Mouse (Mus musculus): ENCODE measurements around the gene Ccdc58. TPM values are rescaled to one million over a fixed set of nuclear protein-coding genes. Genes with fewer than 3 reads are reported as not detected.
"Not testable (repeated sequence)": the region's sequence is repeated elsewhere in the genome, so short reads cannot be mapped to it uniquely, and the experiment has no call there.

The Ccdc58 gene
- polyA plus RNA-seq, 1 experiment from 2014 or later = 90.6 TPM

- no peak for DNase-seq (ENCODE audit: low read depth, low spot score)
- CTCF ChIA-PET = interaction anchor here (1.1 kb wide), 1 partner anchor 15 kb away, joined by 4 read pairs; no protein-coding TSS in a partner anchor
- POLR2A ChIA-PET = no interaction called here
- no peak for ATAC-seq
- TF ChIP-seq CTCF (IDR thresholded peaks at IDR 0.05) = no peak
- no peaks in the 10 kb centered on the region for H3K27me3 ChIP-seq
- in situ Hi-C loops (cut with MboI; ENCODE audit: low pct_unique_long_range_greater_than_20kb) = loop anchor here (25.0 kb wide), 2 partner anchors 738 to 938 kb away; partner anchors contain the start of gene Polq
Observed at GRCm38 (mm10) chr16:36074772-36075171, 3.3 kb downstream of the Ccdc58 start.

GRCm38 (mm10) chr16:36079916-36080315, 8.4 kb downstream of the Ccdc58 start:
- CTCF ChIA-PET = interaction anchor here (4.2 kb wide), 1 partner anchor 10 kb away, joined by 13 read pairs; no protein-coding TSS in a partner anchor

GRCm38 (mm10) chr16:36087846-36088245, 16.4 kb downstream of the Ccdc58 start:
- POLR2A ChIA-PET = no interaction called here
- in situ Hi-C loops (cut with MboI; ENCODE audit: low pct_unique_long_range_greater_than_20kb) = loop anchor here (25.0 kb wide), 2 partner anchors 724 to 924 kb away; partner anchors contain the start of gene Polq
- CTCF ChIA-PET = interaction anchor here (1.1 kb wide), 1 partner anchor 16 kb away, joined by 3 read pairs; no protein-coding TSS in a partner anchor
- no peaks in the 10 kb centered on the region for H3K27me3 ChIP-seq
- ATAC-seq (no peak), DNase-seq (ENCODE audit: low read depth, low spot score) (no peak)
- no peak for TF ChIP-seq CTCF (IDR thresholded peaks at IDR 0.05)

More at GRCm38 (mm10) chr16:36079916-36080315, 8.4 kb downstream of the Ccdc58 start:
- DNase-seq (ENCODE audit: low read depth, low spot score) (no peak), ATAC-seq (no peak)
- no peak for TF ChIP-seq CTCF (IDR thresholded peaks at IDR 0.05)
- in situ Hi-C loops (cut with MboI; ENCODE audit: low pct_unique_long_range_greater_than_20kb) = loop anchor here (25.0 kb wide), 2 partner anchors 732 to 932 kb away; partner anchors contain the start of gene Polq
- H3K27me3 ChIP-seq = no peaks in the 10 kb centered on the region
- POLR2A ChIA-PET = no interaction called here

- DNase-seq (ENCODE audit: low read depth, low spot score) (no peak), ATAC-seq (no peak)
- CTCF ChIA-PET = interaction anchor here (1.0 to 2.1 kb wide), 4 partner anchors 9 to 20 kb away, joined by 3 to 13 read pairs (median 4); no protein-coding TSS in a partner anchor
- no peaks in the 10 kb centered on the region for H3K27me3 ChIP-seq
- POLR2A ChIA-PET = interaction anchor here (1.0 kb wide), 1 partner anchor 20 kb away, joined by 3 read pairs; no protein-coding TSS in a partner anchor
- no peak for TF ChIP-seq CTCF (IDR thresholded peaks at IDR 0.05)
- in situ Hi-C loops (cut with MboI; ENCODE audit: low pct_unique_long_range_greater_than_20kb) = loop anchor here (25.0 kb wide), 2 partner anchors 723 to 923 kb away; partner anchors contain the start of gene Polq
Observed at GRCm38 (mm10) chr16:36089065-36089464, 17.6 kb downstream of the Ccdc58 start.

- peak; percentile 71 for TF ChIP-seq CTCF (IDR thresholded peaks at IDR 0.05)
- ATAC-seq (peak; percentile 51), DNase-seq (ENCODE audit: low read depth, low spot score) (no peak)
- POLR2A ChIA-PET = interaction anchor here (1.0 kb wide), 1 partner anchor 21 kb away, joined by 3 read pairs; no protein-coding TSS in a partner anchor
- CTCF ChIA-PET = interaction anchor here (1.0 to 2.1 kb wide), 4 partner anchors 10 to 19 kb away, joined by 3 to 13 read pairs (median 4); no protein-coding TSS in a partner anchor
- H3K27me3 ChIP-seq = no peaks in the 10 kb centered on the region
- in situ Hi-C loops (cut with MboI; ENCODE audit: low pct_unique_long_range_greater_than_20kb) = loop anchor here (25.0 kb wide), 2 partner anchors 722 to 922 kb away; partner anchors contain the start of gene Polq
Observed at GRCm38 (mm10) chr16:36089850-36090616, 18.5 kb downstream of the Ccdc58 start.

GRCm38 (mm10) chr16:36090785-36091509, 19.5 kb downstream of the Ccdc58 start:
- ATAC-seq (no peak), DNase-seq (ENCODE audit: low read depth, low spot score) (no peak)
- ChIA-PET POLR2A (no interaction called here), CTCF (interaction anchor here (2.1 kb wide), 1 partner anchor 11 kb away, joined by 13 read pairs; no protein-coding TSS in a partner anchor)
- H3K27me3 ChIP-seq = no peaks in the 10 kb centered on the region
- no peak for TF ChIP-seq CTCF (IDR thresholded peaks at IDR 0.05)
- in situ Hi-C loops (cut with MboI; ENCODE audit: low pct_unique_long_range_greater_than_20kb) = loop anchor here (25.0 kb wide), 2 partner anchors 721 to 921 kb away; partner anchors contain the start of gene Polq

GRCm38 (mm10) chr16:36094079-36094478, 22.6 kb downstream of the Ccdc58 start:
- ATAC-seq = no peak
- ChIA-PET POLR2A (no interaction called here), CTCF (no interaction called here)
- in situ Hi-C loops (cut with MboI; ENCODE audit: low pct_unique_long_range_greater_than_20kb) = loop anchor here (25.0 kb wide), 2 partner anchors 718 to 918 kb away; partner anchors contain the start of gene Polq
- no peak for DNase-seq (ENCODE audit: low read depth, low spot score)
- TF ChIP-seq CTCF (IDR thresholded peaks at IDR 0.05) = no peak
- no peaks in the 10 kb centered on the region for H3K27me3 ChIP-seq

- POLR2A ChIA-PET; ATAC-seq; DNase-seq (ENCODE audit: low read depth, low spot score); H3K27me3 ChIP-seq; CTCF ChIA-PET: not testable (repeated sequence)
- in situ Hi-C loops (cut with MboI; ENCODE audit: low pct_unique_long_range_greater_than_20kb) = loop anchor here (25.0 kb wide), 2 partner anchors 714 to 914 kb away; partner anchors contain the start of gene Polq
Observed at GRCm38 (mm10) chr16:36097813-36098499, 26.5 kb downstream of the Ccdc58 start.

- POLR2A ChIA-PET = no interaction called here
- no peak for TF ChIP-seq CTCF (IDR thresholded peaks at IDR 0.05)
- in situ Hi-C loops (cut with MboI; ENCODE audit: low pct_unique_long_range_greater_than_20kb) = no loop called here
- H3K27me3 ChIP-seq = no peaks in the 10 kb centered on the region
- CTCF ChIA-PET = no interaction called here
- ATAC-seq (no peak), DNase-seq (ENCODE audit: low read depth, low spot score) (no peak)
Observed at GRCm38 (mm10) chr16:36101526-36101925, 30.0 kb downstream of the Ccdc58 start.

- H3K27me3 ChIP-seq = no peaks in the 10 kb centered on the region
- TF ChIP-seq CTCF (IDR thresholded peaks at IDR 0.05) = no peak
- in situ Hi-C loops (cut with MboI; ENCODE audit: low pct_unique_long_range_greater_than_20kb) = no loop called here
- ATAC-seq (no peak), DNase-seq (ENCODE audit: low read depth, low spot score) (no peak)
- ChIA-PET CTCF (no interaction called here), POLR2A (interaction anchor here (0.7 kb wide), 1 partner anchor 17 kb away, joined by 4 read pairs; no protein-coding TSS in a partner anchor)
Observed at GRCm38 (mm10) chr16:36102211-36102610, 30.7 kb downstream of the Ccdc58 start.

GRCm38 (mm10) chr16:36111486-36111885, 40.0 kb downstream of the Ccdc58 start:
- in situ Hi-C loops (cut with MboI; ENCODE audit: low pct_unique_long_range_greater_than_20kb); ATAC-seq; DNase-seq (ENCODE audit: low read depth, low spot score); H3K27me3 ChIP-seq; POLR2A ChIA-PET; CTCF ChIA-PET: not testable (repeated sequence)

- POLR2A ChIA-PET; CTCF ChIA-PET; in situ Hi-C loops (cut with MboI; ENCODE audit: low pct_unique_long_range_greater_than_20kb); H3K27me3 ChIP-seq; ATAC-seq; DNase-seq (ENCODE audit: low read depth, low spot score): not testable (repeated sequence)
Observed at GRCm38 (mm10) chr16:36115751-36116150, 44.3 kb downstream of the Ccdc58 start.

All from Patski (cell line).